Mouse (Mus musculus): ENCODE results near the gene Smbd1. TPM values are rescaled to one million over a fixed set of nuclear protein-coding genes. Genes with fewer than 3 reads are reported as not detected.

The Smbd1 gene
- polyA plus RNA-seq (2012; rRNA removed), result not detected in 2 replicates

- Histone ChIP-seq H3K27ac (ENCODE audit: insufficient read depth, low read length) (no peak within 1 kb of the TSS), H3K4me1 (ENCODE audit: control insufficient read depth, insufficient read depth, low read length) (no peaks in the 10 kb centered on the region; the same call in 1 of the 2 replicates), H3K4me3 (replicated peaks; ENCODE audit: insufficient read depth, low read depth, low read length) (no peak within 1 kb of the TSS), H3K27me3 (ENCODE audit: control insufficient read depth, insufficient read depth, low read length) (no peaks in the 10 kb centered on the region)
- DNase-seq, result no peak
- no peak for TF ChIP-seq CTCF (IDR thresholded peaks at IDR 0.05; ENCODE audit: borderline replicate concordance, insufficient read depth, low read depth, low read length)
- TF ChIP-seq POLR2A (IDR thresholded peaks at IDR 0.05; ENCODE audit: borderline replicate concordance, insufficient read depth, low read length), result no peak
- WGBS, result 89% methylated on average over 4 of the region's 4 CpGs
Measured at GRCm38 (mm10) chr16:32810321-32810720, at the start of gene Smbd1. Smbd1 (minus strand) TSS chr16:32810477.

GRCm38 (mm10) chr16:32858771-32859636 lies 48.7 kb upstream of the Smbd1 start:
- no peak overlapping the region for H3K4me3 ChIP-seq (replicated peaks; ENCODE audit: insufficient read depth, low read depth, low read length)
- TF ChIP-seq CTCF (IDR thresholded peaks at IDR 0.05; ENCODE audit: borderline replicate concordance, insufficient read depth, low read depth, low read length), result no peak
- no peak for TF ChIP-seq POLR2A (IDR thresholded peaks at IDR 0.05; ENCODE audit: borderline replicate concordance, insufficient read depth, low read length)
- no peaks in the 10 kb centered on the region for H3K27me3 ChIP-seq (ENCODE audit: control insufficient read depth, insufficient read depth, low read length)
- WGBS, result 77% methylated on average over 12 of the region's 12 CpGs
- no peak for DNase-seq
- H3K27ac ChIP-seq (ENCODE audit: insufficient read depth, low read length), result no peak overlapping the region
- peaks cover 2% of the 10 kb centered on the region; the same call in 1 of the 2 replicates for H3K4me1 ChIP-seq (ENCODE audit: control insufficient read depth, insufficient read depth, low read length)

GRCm38 (mm10) chr16:32858356-32858755 lies 48.1 kb upstream of the Smbd1 start:
- TF ChIP-seq POLR2A (IDR thresholded peaks at IDR 0.05; ENCODE audit: borderline replicate concordance, insufficient read depth, low read length) (no peak), CTCF (IDR thresholded peaks at IDR 0.05; ENCODE audit: borderline replicate concordance, insufficient read depth, low read depth, low read length) (no peak)
- 76% methylated on average over 4 of the region's 4 CpGs for WGBS

GRCm38 (mm10) chr16:32856751-32857150 lies 46.5 kb upstream of the Smbd1 start:
- H3K4me1 ChIP-seq (ENCODE audit: control insufficient read depth, insufficient read depth, low read length), result no peaks in the 10 kb centered on the region
- 63% methylated on average over 3 of the region's 3 CpGs for WGBS
- H3K4me3 ChIP-seq (replicated peaks; ENCODE audit: insufficient read depth, low read depth, low read length), result no peak overlapping the region
- no peak for DNase-seq
- no peak overlapping the region for H3K27ac ChIP-seq (ENCODE audit: insufficient read depth, low read length)
- no peaks in the 10 kb centered on the region for H3K27me3 ChIP-seq (ENCODE audit: control insufficient read depth, insufficient read depth, low read length)
- TF ChIP-seq CTCF (IDR thresholded peaks at IDR 0.05; ENCODE audit: borderline replicate concordance, insufficient read depth, low read depth, low read length), result no peak
- no peak for TF ChIP-seq POLR2A (IDR thresholded peaks at IDR 0.05; ENCODE audit: borderline replicate concordance, insufficient read depth, low read length)

More at GRCm38 (mm10) chr16:32858356-32858755, 48.1 kb upstream of the Smbd1 start:
- no peaks in the 10 kb centered on the region for H3K4me1 ChIP-seq (ENCODE audit: control insufficient read depth, insufficient read depth, low read length)
- H3K4me3 ChIP-seq (replicated peaks; ENCODE audit: insufficient read depth, low read depth, low read length), result no peak overlapping the region
- no peak for DNase-seq
- H3K27me3 ChIP-seq (ENCODE audit: control insufficient read depth, insufficient read depth, low read length), result no peaks in the 10 kb centered on the region
- no peak overlapping the region for H3K27ac ChIP-seq (ENCODE audit: insufficient read depth, low read length)

GRCm38 (mm10) chr16:32854050-32854571 lies 43.8 kb upstream of the Smbd1 start:
- DNase-seq, result no peak
- WGBS, result 75% methylated on average over 2 of the region's 2 CpGs
- Histone ChIP-seq H3K27me3 (ENCODE audit: control insufficient read depth, insufficient read depth, low read length) (no peaks in the 10 kb centered on the region), H3K4me3 (replicated peaks; ENCODE audit: insufficient read depth, low read depth, low read length) (no peak overlapping the region), H3K4me1 (ENCODE audit: control insufficient read depth, insufficient read depth, low read length) (no peaks in the 10 kb centered on the region), H3K27ac (ENCODE audit: insufficient read depth, low read length) (no peak overlapping the region)
- no peak for TF ChIP-seq CTCF (IDR thresholded peaks at IDR 0.05; ENCODE audit: borderline replicate concordance, insufficient read depth, low read depth, low read length)

- H3K27ac ChIP-seq (ENCODE audit: insufficient read depth, low read length), result no peak overlapping the region
- no peak for DNase-seq
- no peaks in the 10 kb centered on the region for H3K4me1 ChIP-seq (ENCODE audit: control insufficient read depth, insufficient read depth, low read length)
- TF ChIP-seq CTCF (IDR thresholded peaks at IDR 0.05; ENCODE audit: borderline replicate concordance, insufficient read depth, low read depth, low read length) (no peak), POLR2A (IDR thresholded peaks at IDR 0.05; ENCODE audit: borderline replicate concordance, insufficient read depth, low read length) (no peak)
- WGBS, result 86% methylated on average over 13 of the region's 13 CpGs
- no peak overlapping the region for H3K4me3 ChIP-seq (replicated peaks; ENCODE audit: insufficient read depth, low read depth, low read length)
- H3K27me3 ChIP-seq (ENCODE audit: control insufficient read depth, insufficient read depth, low read length), result no peaks in the 10 kb centered on the region
Measured at GRCm38 (mm10) chr16:32853492-32854049, 43.3 kb upstream of the Smbd1 start.

- H3K27me3 ChIP-seq (ENCODE audit: control insufficient read depth, insufficient read depth, low read length), result no peaks in the 10 kb centered on the region
- TF ChIP-seq CTCF (IDR thresholded peaks at IDR 0.05; ENCODE audit: borderline replicate concordance, insufficient read depth, low read depth, low read length) (no peak), POLR2A (IDR thresholded peaks at IDR 0.05; ENCODE audit: borderline replicate concordance, insufficient read depth, low read length) (no peak)
- WGBS, result 88% methylated on average over 11 of the region's 11 CpGs
- no peak for DNase-seq
- no peak overlapping the region for H3K27ac ChIP-seq (ENCODE audit: insufficient read depth, low read length)
- no peak overlapping the region for H3K4me3 ChIP-seq (replicated peaks; ENCODE audit: insufficient read depth, low read depth, low read length)
- no peaks in the 10 kb centered on the region for H3K4me1 ChIP-seq (ENCODE audit: control insufficient read depth, insufficient read depth, low read length)
Measured at GRCm38 (mm10) chr16:32849042-32849830, 39.0 kb upstream of the Smbd1 start.
